Mouse (Mus musculus) MEL (cell line): ENCODE results near the gene Kyat1. TPM values are rescaled to one million over a fixed set of nuclear protein-coding genes. Genes with fewer than 3 reads are reported as not detected.

Experiments used
- DNase-seq: peaks from one replicate; pipeline ENCODE4 v3.0.0; 2011; ENCODE audit warnings: low read depth, low spot score
- H3K27ac ChIP-seq: 2 replicates; pipeline ENCODE4 v1.5.1; 2012; ENCODE audit warnings: low read depth, mild to moderate bottlenecking, control low read depth, low read length, moderate library complexity; ENCODE audit not compliant: control insufficient read depth
- H3K27me3 ChIP-seq, 2 experiments: fragments of 150-350 bp in 1 of 2; sonication (generic) in 1 of 2; 2 replicates each; pipeline ENCODE4 v1.6.1; 2012; ENCODE audit warnings: low read length in 2 of 2, mild to moderate bottlenecking in 2 of 2, improper control_type of control experiment in 1 of 2, moderate library complexity in 1 of 2; ENCODE audit not compliant: insufficient read depth in 2 of 2, control insufficient read depth in 1 of 2
- H3K36me3 ChIP-seq, 2 experiments: 2 replicates each; pipeline ENCODE4 v1.6.1; 2012 to 2014; ENCODE audit warnings: low read length in 2 of 2, improper control_type of control experiment in 1 of 2, inconsistent platforms in 1 of 2, mild to moderate bottlenecking in 1 of 2; ENCODE audit not compliant: insufficient read depth in 2 of 2, control insufficient read depth in 1 of 2
- H3K4me1 ChIP-seq, 2 experiments: fragments of 150-350 bp in 1 of 2; sonication (generic) in 1 of 2; 2 replicates each; pipeline ENCODE4 v1.6.1; 2012; ENCODE audit warnings: low read length in 2 of 2, improper control_type of control experiment in 1 of 2, mild to moderate bottlenecking in 1 of 2; ENCODE audit not compliant: insufficient read depth in 2 of 2, control insufficient read depth in 1 of 2
- H3K4me3 ChIP-seq, 2 experiments: fragments of 150-350 bp in 1 of 2; sonication (generic) in 1 of 2; 2 replicates each; pipeline ENCODE4 v1.5.1; 2012; ENCODE audit warnings: low read depth in 2 of 2, low read length in 2 of 2, mild to moderate bottlenecking in 2 of 2, moderate library complexity in 2 of 2, control low read depth in 1 of 2, improper control_type of control experiment in 1 of 2; ENCODE audit not compliant: control insufficient read depth in 1 of 2, insufficient read depth in 1 of 2
- H3K79me2 ChIP-seq: 2 replicates; pipeline ENCODE4 v1.6.1; 2012; ENCODE audit warnings: mild to moderate bottlenecking, low read length, moderate library complexity; ENCODE audit not compliant: control insufficient read depth, poor library complexity, insufficient read depth
- H3K9ac ChIP-seq: 2 replicates; pipeline ENCODE4 v1.6.1; 2012; ENCODE audit warnings: low read depth, mild to moderate bottlenecking, control low read depth, low read length, moderate library complexity; ENCODE audit not compliant: control insufficient read depth, poor library complexity, severe bottlenecking
- H3K9me3 ChIP-seq: fragments of 150-350 bp; sonication (generic); replicated peaks from 2 replicates; pipeline ENCODE4 v1.6.1; 2012; ENCODE audit warnings: mild to moderate bottlenecking, low read length, improper control_type of control experiment, moderate library complexity; ENCODE audit not compliant: insufficient read depth
- CHD1 ChIP-seq: IDR thresholded peaks from 2 replicates; pipeline ENCODE4 v1.6.1; 2012; ENCODE audit warnings: low read depth, mild to moderate bottlenecking, inconsistent platforms, low read length, improper control_type of control experiment
- CHD2 ChIP-seq: IDR thresholded peaks from 2 replicates; pipeline ENCODE4 v1.6.1; 2011; ENCODE audit warnings: low read length, improper control_type of control experiment
- CTCF ChIP-seq, 3 experiments: IDR thresholded peaks in 2 of 3; conservative IDR thresholded peaks in 1 of 3; 2 replicates each; pipeline ENCODE4 v1.5.1; 2011 to 2012; ENCODE audit warnings: low read length in 3 of 3, low read depth in 2 of 3, mild to moderate bottlenecking in 2 of 3, improper control_type of control experiment in 1 of 3, inconsistent platforms in 1 of 3, mixed read lengths in 1 of 3, moderate library complexity in 1 of 3; ENCODE audit not compliant: control insufficient read depth in 1 of 3, insufficient read depth in 1 of 3, poor library complexity in 1 of 3, severe bottlenecking in 1 of 3
- E2F4 ChIP-seq: IDR thresholded peaks from 2 replicates; pipeline ENCODE4 v1.6.1; 2011; ENCODE audit warnings: low read depth, low read length, improper control_type of control experiment, borderline replicate concordance
- ELF1 ChIP-seq: IDR thresholded peaks from 2 replicates; pipeline ENCODE4 v1.6.1; 2014; ENCODE audit warnings: low read depth, mild to moderate bottlenecking, inconsistent platforms, low read length, improper control_type of control experiment, moderate library complexity
- GABPA ChIP-seq: IDR thresholded peaks from 2 replicates; pipeline ENCODE4 v1.6.1; 2012; ENCODE audit warnings: low read depth, mild to moderate bottlenecking, inconsistent platforms, low read length, improper control_type of control experiment, moderate library complexity
- MAFK ChIP-seq: IDR thresholded peaks from 2 replicates; pipeline ENCODE4 v1.6.1; 2011; ENCODE audit warnings: low read depth, mild to moderate bottlenecking, low read length, improper control_type of control experiment, borderline replicate concordance
- MAX ChIP-seq: IDR thresholded peaks from 2 replicates; pipeline ENCODE4 v1.6.1; 2011; ENCODE audit warnings: low read length, improper control_type of control experiment
- MAZ ChIP-seq: IDR thresholded peaks from 2 replicates; pipeline ENCODE4 v1.6.1; 2012; ENCODE audit warnings: low read depth, mild to moderate bottlenecking, inconsistent platforms, low read length, improper control_type of control experiment
- NELFE ChIP-seq: IDR thresholded peaks from 2 replicates; pipeline ENCODE4 v1.6.1; 2011; ENCODE audit warnings: low read depth, low read length, improper control_type of control experiment
- POLR2A ChIP-seq, 2 experiments: IDR thresholded peaks; 2 replicates each; pipeline ENCODE4 v1.6.1; 2011 to 2012; ENCODE audit warnings: low read length in 2 of 2, mild to moderate bottlenecking in 2 of 2, control low read depth in 1 of 2, improper control_type of control experiment in 1 of 2, low read depth in 1 of 2, moderate library complexity in 1 of 2; ENCODE audit not compliant: control insufficient read depth in 1 of 2, insufficient read depth in 1 of 2, poor library complexity in 1 of 2
- RAD21 ChIP-seq: IDR thresholded peaks from 2 replicates; pipeline ENCODE4 v1.6.1; 2011; ENCODE audit warnings: mild to moderate bottlenecking, low read depth, low read length, improper control_type of control experiment
- SIN3A ChIP-seq: IDR thresholded peaks from 2 replicates; pipeline ENCODE4 v1.6.1; 2012; ENCODE audit warnings: low read length, improper control_type of control experiment, inconsistent platforms
- SMC3 ChIP-seq: IDR thresholded peaks from 2 replicates; pipeline ENCODE4 v1.6.1; 2011; ENCODE audit warnings: low read depth, low read length, improper control_type of control experiment
- ZC3H11A ChIP-seq: IDR thresholded peaks from 2 replicates; pipeline ENCODE4 v1.6.1; 2012; ENCODE audit warnings: low read depth, mild to moderate bottlenecking, inconsistent platforms, low read length, improper control_type of control experiment
- ZMIZ1 ChIP-seq: IDR thresholded peaks from 2 replicates; pipeline ENCODE4 v1.6.1; 2012; ENCODE audit warnings: low read depth, mild to moderate bottlenecking, inconsistent platforms, low read length, improper control_type of control experiment, moderate library complexity
- ZNF384 ChIP-seq: IDR thresholded peaks from 2 replicates; pipeline ENCODE4 v1.6.1; 2012; ENCODE audit warnings: low read depth, mild to moderate bottlenecking, inconsistent platforms, low read length, improper control_type of control experiment
- polyA plus RNA-seq, 2 experiments: library from polyadenylated mRNA; stranded (reverse) in 1 of 2; unstranded in 1 of 2; fragments of >175 nt in 1 of 2; fragments of >200 nt in 1 of 2; gene quantifications; 2 replicates each; pipeline versions ENCODE4 v1.2.1 to v1.2.4; 2012; ENCODE audit warnings: low replicate concordance in 2 of 2, low read depth in 1 of 2; ENCODE audit not compliant: insufficient read length in 2 of 2, insufficient read depth in 1 of 2, missing spikeins in 1 of 2
- total RNA-seq: library from RNA; depleted of rRNA; stranded (reverse); fragments of 300-350 nt; gene quantifications from 2 replicates; pipeline ENCODE4 v1.2.3, GENCODE M21; 2012

The Kyat1 gene
- total and polyA plus RNA-seq, 3 experiments, result 9.5 to 14.9 TPM; not detected in 1

- TF ChIP-seq CHD1, result no peak
- TF ChIP-seq E2F4, result no peak
- TF ChIP-seq SIN3A, result no peak
- TF ChIP-seq SMC3, result no peak
- no peak for TF ChIP-seq ELF1
- no peak for TF ChIP-seq POLR2A (IDR thresholded peaks at IDR 0.05; ENCODE audit: control insufficient read depth in 1 of 2, insufficient read depth in 1 of 2, low read depth in 1 of 2, low read length in 2 of 2, poor library complexity in 1 of 2)
- no peaks in the 10 kb centered on the region for H3K27me3 ChIP-seq
- peaks cover 0 to 7% of the 10 kb centered on the region in 2 experiments; a peak in 2 of 4 replicates for H3K4me1 ChIP-seq
- no peak overlapping the region for H3K9ac ChIP-seq
- H3K9me3 ChIP-seq, result no peaks in the 10 kb centered on the region
- peaks cover 12% of the 10 kb centered on the region for H3K79me2 ChIP-seq
- H3K4me3 ChIP-seq, result no peak overlapping the region
- peaks cover 0 to 3% of the 10 kb centered on the region in 2 experiments; a peak in 2 of 4 replicates for H3K36me3 ChIP-seq
- no peak overlapping the region for H3K27ac ChIP-seq
- no peak for DNase-seq
Observed at GRCm38 (mm10) chr2:30176561-30176960, 29.1 kb downstream of the Kyat1 start.

GRCm38 (mm10) chr2:30175897-30176296 is 29.8 kb downstream of the Kyat1 start:
- peak; percentile 49 for DNase-seq
- Histone ChIP-seq H3K27me3 (no peaks in the 10 kb centered on the region), H3K9ac (no peak overlapping the region), H3K4me1 (peaks cover 0 to 7% of the 10 kb centered on the region in 2 experiments; a peak in 2 of 4 replicates), H3K36me3 (peaks cover 0 to 3% of the 10 kb centered on the region in 2 experiments; a peak in 2 of 4 replicates), H3K27ac (no peak overlapping the region), H3K79me2 (peaks cover 12% of the 10 kb centered on the region), H3K9me3 (no peaks in the 10 kb centered on the region), H3K4me3 (no peak overlapping the region)
- TF ChIP-seq MAZ (no peak), RAD21 (peak; percentile 50), MAFK (no peak), CTCF (IDR thresholded peaks at IDR 0.05 in 2 of 3, conservative IDR thresholded peaks at IDR 0.05 in 1 of 3; ENCODE audit: control insufficient read depth in 1 of 3, insufficient read depth in 1 of 3, low read depth in 2 of 3, low read length in 3 of 3, poor library complexity in 1 of 3, severe bottlenecking in 1 of 3) (peak; percentile 40 to 66 (median 60); a peak in 5 of 6 replicates), NELFE (no peak), ZMIZ1 (no peak), ZNF384 (no peak), ZC3H11A (0 out of 2 replicates have a peak, but pooled peaks have one; percentile 19), SMC3 (peak; percentile 51)

- Histone ChIP-seq H3K27me3 (no peaks in the 10 kb centered on the region), H3K27ac (no peak overlapping the region), H3K79me2 (peaks cover 12% of the 10 kb centered on the region), H3K9me3 (no peaks in the 10 kb centered on the region), H3K4me1 (peaks cover 0 to 7% of the 10 kb centered on the region in 2 experiments; a peak in 2 of 4 replicates), H3K4me3 (no peak overlapping the region), H3K36me3 (peaks cover 0 to 3% of the 10 kb centered on the region in 2 experiments; a peak in 2 of 4 replicates), H3K9ac (no peak overlapping the region)
- TF ChIP-seq MAX (no peak), GABPA (no peak), SMC3 (no peak), CHD2 (no peak)
- DNase-seq, result no peak
Observed at GRCm38 (mm10) chr2:30173541-30174240, 32.0 kb downstream of the Kyat1 start.
